8 mouse cellular contexts compared by ENCODE assay signal in the genomic region with DNA sequence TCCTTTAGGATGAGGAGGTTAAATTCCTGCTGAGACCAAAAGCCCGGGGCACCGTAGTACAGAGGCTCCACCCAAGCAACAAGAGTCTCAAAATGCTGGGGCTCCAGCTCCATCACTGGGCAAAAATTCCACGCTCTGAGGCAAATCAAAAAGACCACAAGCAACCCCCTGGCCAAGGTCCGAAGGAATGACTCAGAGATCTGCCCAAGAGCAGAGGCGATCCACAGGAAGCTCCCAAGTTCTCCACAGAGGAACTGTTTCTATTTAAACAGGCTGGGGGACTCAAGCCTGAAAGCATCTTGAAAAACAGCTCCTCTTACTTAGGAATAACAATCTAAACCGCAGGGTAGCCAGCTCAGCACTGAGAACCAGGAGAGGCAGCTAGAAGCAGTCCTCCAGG. TPM values are rescaled to one million over a fixed set of nuclear protein-coding genes. Genes with fewer than 3 reads are reported as not detected.
DNase-seq lines count a peak whose midpoint lies in the region; ATAC-seq lines count a peak whose summit lies in the region.

No protein-coding gene starts in this region.

- peak; percentile 20 for DNase-seq in kidney, postnatal 14 days
- no peak for DNase-seq in kidney, adult 18-20 months
- peak; percentile 70 for DNase-seq in R1 (ENCODE audit: low read depth, low spot score)
- DNase-seq in heart, adult 18-20 months = peak; percentile 56 to 62
- peak; percentile 20 to 38 for DNase-seq in lung, postnatal 4 days
- no peak for DNase-seq in cerebellum, adult 11 months
- DNase-seq in layer of hippocampus, adult 11-12 months (ENCODE audit: low spot score) = no peak

- ATAC-seq in granulocyte monocyte progenitor cell, adult 5-6 weeks (replicated peaks; ENCODE audit: poor library complexity, severe bottlenecking) = no peak

RNA-seq across cellular contexts. Expression of gene Mrtfa, which starts 53.3 kb away (rescaled TPM):
- total RNA-seq in heart, adult 18-20 months (2021) = 10 to 100 TPM in 1 of 2 experiments, 1 to 10 TPM in 1; 8.6 to 10.1 TPM
- 30.9 and 36.9 TPM in 2 replicates for total RNA-seq in granulocyte monocyte progenitor cell, adult 5-6 weeks (2014; fragmentation: Nextera tagmentation)
- total RNA-seq in granulocyte monocyte progenitor cell, adult 5-6 weeks (2017) = 11.1 and 12.6 TPM in 2 replicates

Comparison
In these comparisons a context has a peak if more than half of its experiments do, and no peak if none do; other contexts are left out.
1. DNase-seq: peak in kidney, postnatal 14 days (single experiment), R1 (single experiment), heart, adult 18-20 months (2 of 2) and lung, postnatal 4 days (2 of 2); none in kidney, adult 18-20 months (single experiment), cerebellum, adult 11 months (single experiment) and layer of hippocampus, adult 11-12 months (single experiment).